Mouse (Mus musculus) embryo, embryonic 11.5 days (tissue): ENCODE data around the gene Klhl1.
"Not testable (repeated sequence)": the region's sequence is repeated elsewhere in the genome, so short reads cannot be mapped to it uniquely, and the experiment has no call there.

Experiments
- DNase-seq: peaks from one replicate; pipeline ENCODE4 v3.0.0-alpha.2; 2012; ENCODE audit warnings: low read depth, low spot score

The Klhl1 gene

DNA sequence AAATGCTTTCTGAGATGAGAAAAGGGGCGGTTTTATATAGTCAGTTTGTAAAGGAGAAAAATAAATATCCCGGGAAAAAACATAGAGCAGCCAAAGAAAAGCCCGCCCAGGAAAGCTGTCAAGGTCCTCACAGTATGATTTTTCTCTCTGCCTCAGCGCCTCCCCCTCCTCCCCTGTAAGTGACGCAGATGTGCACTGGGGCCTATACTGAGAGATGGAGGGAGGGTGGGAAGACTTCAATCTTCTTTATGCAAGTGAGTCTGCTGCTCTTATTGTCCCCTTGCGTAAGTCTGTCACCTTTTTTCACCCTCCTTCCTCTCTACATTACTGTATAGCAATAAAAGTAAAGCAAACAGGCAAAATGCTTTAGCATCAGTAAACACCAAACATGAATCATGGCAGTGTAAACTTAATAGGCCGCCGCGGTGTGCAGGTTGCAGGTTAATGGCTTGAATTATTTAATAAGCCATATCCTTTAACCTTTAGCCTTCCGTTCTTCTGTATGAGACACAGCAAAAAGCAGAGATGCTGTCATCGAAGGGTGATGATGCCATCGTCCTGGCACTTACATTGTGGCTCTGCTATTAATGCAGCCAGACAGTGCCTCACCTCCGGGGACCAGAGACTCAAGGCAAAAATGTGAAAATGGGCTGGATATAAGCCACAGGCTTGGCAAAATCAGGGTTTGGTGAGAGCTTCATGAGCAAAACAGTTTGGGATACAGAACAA is at the start of gene Klhl1:
TSS of gene Klhl1 (minus strand) at position 149 of the 729 bp plus-strand sequence.
- DNase-seq, result no peak

DNA sequence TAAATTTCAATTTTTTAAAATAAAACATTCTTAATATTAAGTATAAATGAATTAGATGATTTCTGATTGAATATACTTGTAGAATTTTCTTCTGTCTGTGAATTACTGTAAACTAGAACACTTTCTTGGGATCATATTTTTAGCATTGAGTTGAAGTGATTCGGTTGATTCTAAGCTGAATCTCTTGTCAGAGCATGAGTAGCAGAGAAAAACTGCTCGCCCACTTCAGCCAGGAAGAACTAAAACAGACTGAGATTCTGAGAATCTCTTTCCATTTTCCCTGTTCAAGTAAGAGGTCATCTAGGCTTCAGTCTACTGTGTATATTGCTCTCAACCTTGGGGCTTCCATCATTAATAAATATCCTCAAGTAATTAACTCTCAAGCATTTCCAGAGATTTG is 34.8 kb upstream of the Klhl1 start:
- DNase-seq, result no peak

DNA sequence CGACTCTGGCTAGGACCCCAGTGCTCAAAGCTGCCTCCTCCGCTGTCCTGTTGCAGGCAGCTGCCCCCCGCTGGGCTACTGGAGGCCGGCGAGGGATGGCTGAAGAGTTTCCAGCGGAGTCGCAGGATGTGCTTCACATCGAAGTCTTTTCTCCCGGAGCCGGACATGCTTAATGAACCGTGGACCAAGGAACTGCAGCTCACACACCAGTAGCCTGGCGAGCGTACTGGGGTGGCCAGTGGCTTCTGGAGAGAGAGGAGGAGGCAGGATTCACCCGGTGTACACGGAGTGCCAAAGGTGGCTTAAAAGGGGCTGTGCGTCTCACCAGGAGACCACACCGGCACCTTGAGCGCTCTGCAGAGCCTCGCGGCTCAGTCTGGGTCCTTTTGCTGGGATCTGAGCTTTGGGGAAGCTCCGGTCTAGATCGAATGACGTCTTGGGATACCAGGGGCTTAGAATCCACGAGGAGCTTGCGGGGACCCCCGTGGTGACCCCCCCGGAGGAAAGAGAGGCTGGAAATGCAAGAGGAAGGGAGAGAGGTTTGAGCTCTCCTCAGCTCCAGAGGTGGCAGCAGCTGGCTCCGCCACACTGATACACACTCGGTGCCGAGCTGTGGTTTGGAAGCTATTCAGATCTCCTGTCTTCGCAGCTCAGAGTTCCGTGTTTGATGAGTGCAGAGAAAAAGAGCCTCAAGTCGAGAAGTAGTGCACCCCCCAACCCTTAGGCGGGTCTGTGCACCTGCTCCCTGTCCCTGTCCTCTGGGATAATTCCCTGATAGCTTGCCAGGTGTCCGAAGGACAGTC is 550 bp downstream of the Klhl1 start:
- no peak for DNase-seq

DNA sequence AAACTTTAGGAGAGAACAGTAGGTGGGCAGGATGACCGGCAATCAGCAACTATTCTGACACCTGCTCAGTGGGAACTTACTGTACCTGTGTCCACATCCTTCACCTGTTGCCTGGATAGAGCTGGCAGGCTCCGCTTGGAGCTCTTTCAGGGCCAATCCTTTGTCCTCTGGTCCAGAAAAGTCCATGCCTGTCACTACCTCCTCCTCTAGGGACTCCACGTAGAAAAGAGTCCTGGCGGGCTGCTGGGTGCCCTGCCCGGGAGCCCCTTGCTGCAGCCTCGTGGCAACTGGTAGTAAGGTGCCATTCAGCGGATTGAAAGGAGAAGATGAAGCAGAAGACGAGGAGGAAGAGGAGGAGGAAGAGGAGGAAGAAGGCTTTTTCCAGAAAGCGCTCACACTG is 1.2 kb downstream of the Klhl1 start:
- no peak for DNase-seq

GRCm38 (mm10) chr14:96499936-96500335 is 19.0 kb downstream of the Klhl1 start:
- DNase-seq, result no peak

- no peak for DNase-seq
Observed at GRCm38 (mm10) chr14:96471812-96472211, 47.1 kb downstream of the Klhl1 start.

DNA sequence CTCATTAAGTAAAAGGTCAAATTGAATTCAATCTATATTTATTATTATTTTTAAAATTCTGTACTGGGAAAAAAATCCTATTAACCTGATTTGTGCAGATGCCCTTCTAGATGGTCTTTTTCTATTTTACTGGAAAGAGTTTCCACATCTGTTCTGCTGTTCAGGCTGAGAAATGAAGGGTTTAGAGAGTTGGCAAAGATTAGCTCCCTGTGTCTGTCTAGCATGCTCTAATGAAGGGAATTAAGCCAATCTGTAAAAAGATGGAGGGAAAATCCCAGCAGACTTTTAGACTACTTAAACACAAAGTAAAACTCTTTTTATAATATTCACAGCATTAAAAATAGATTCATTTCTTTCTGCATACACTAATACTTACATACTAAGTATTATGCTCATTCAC is 47.6 kb downstream of the Klhl1 start:
- DNase-seq, result no peak

DNA sequence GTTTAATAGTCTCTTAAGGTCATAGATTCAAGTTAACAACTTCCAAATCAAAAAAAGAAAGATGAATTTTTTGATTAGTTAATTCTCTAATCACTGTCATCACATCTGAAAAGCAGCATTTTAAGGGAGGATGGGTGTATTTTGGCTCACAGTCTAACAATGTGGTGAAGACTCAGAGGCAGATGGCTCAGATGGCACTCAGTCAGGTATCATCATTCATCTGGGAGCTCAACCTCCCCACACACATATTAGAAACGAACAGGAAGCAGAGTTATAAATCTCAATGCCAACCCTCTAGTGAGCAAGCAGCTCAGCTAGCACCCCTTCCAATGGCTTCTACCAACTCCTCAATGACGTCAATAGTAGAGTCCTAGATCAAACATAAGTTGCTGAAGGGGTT is 57.1 kb downstream of the Klhl1 start:
- no peak for DNase-seq

DNA sequence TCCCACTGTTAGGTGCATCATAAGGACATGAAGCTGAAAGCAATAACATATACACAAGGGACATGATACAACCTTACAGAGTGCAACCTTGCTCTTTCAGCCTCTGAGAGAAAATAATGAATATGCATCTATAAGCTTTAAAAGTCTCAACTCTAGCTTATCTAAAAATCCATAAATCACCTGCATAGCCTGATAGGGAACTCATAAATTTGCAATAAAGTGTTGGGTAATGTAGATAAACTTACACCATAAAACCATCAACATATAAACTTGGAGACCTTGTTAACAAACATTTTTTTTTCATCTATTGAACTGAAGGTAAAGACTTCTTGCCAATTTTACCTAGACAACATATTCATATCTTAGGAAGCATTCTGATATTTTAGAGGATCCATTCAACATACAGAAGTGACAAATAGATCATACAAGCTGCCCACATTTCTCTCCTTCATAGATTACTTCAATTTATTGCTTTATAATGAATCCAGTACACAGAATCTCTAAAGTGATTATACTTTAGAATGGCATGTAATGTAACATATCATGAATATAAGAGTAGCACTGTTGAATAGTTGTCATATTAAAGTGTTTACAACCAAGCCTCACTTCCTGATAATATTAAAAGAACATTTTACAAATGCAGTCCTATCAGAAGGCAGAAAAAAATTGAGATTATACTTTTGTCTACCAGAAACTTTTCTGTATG is 126.7 kb downstream of the Klhl1 start:
- DNase-seq, result no peak

DNA sequence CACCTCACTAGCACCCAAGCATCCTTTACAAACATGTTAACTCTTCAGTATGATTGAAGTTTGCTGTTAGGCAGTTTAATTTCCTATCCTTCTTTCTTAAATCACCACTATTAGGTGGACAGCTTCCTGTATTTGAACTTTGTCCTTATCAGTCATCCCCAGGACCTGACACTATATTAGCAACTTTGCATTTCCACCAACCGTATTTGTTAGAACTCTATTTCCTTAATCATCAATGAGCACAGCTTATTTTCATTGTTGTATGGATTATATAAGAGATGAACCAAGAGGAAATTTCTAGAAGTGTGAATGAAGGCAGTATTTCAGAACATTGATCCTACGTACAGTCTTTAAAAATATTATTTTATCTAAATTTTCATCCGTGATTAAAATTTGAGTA is 156.2 kb downstream of the Klhl1 start:
- no peak for DNase-seq

- DNase-seq, result no peak
Observed at GRCm38 (mm10) chr14:96348220-96348619, 170.7 kb downstream of the Klhl1 start.

GRCm38 (mm10) chr14:96331069-96331468 is 187.8 kb downstream of the Klhl1 start:
- no peak for DNase-seq

GRCm38 (mm10) chr14:96217805-96218441 is 301.0 kb downstream of the Klhl1 start:
- DNase-seq, result peak; percentile 1

GRCm38 (mm10) chr14:96194795-96195194 is 324.1 kb downstream of the Klhl1 start:
- DNase-seq, result not testable (repeated sequence)

DNA sequence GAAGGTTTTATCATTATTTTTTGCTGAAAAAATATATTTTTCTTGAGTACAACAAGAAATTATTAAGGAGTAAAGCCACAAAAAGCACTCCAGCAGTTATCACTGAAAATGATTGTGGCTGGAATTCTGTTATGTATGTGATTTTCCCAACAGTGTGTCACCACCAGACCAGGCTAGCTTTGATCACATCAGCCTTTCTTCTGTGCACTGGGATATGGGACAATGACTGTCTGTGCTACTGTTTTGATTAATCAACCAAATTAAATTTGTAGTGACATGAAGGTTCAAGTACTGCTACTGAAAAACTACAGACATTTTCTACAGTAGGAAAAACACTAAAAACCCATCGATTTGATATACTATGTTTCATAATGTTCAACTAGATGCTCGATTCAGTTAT is 344.4 kb downstream of the Klhl1 start:
- DNase-seq, result no peak

- DNase-seq, result no peak
Observed at GRCm38 (mm10) chr14:96143137-96143536, 375.8 kb downstream of the Klhl1 start.

GRCm38 (mm10) chr14:96140246-96140645 is 378.7 kb downstream of the Klhl1 start:
- DNase-seq, result no peak

GRCm38 (mm10) chr14:96107396-96107795 is 411.5 kb downstream of the Klhl1 start:
- DNase-seq, result no peak

- DNase-seq, result peak; percentile 0
Observed at GRCm38 (mm10) chr14:96081681-96082207, 437.2 kb downstream of the Klhl1 start.

DNA sequence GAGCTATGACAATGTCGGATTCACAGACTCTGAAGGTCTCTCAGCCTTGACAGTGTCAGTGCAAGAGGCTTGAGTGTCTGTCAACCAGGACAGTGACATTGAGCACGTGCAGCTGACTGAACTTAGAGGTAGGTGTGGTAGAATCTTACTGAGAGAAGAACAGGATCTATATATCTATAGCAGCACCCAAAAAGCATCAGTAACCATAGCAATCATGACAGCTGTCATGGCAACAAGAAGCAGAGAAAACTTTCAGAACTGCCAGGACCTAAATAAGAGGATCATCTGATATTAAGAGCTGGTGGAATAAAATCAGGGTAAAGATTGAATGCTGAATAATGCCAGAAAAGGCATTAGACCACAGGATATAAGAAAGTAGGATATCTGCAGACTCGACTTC is 453.0 kb downstream of the Klhl1 start:
- no peak for DNase-seq
